Mouse (Mus musculus) myocyte (in vitro differentiated cells): ENCODE measurements around the gene Rapgef1. TPM values are rescaled to one million over a fixed set of nuclear protein-coding genes. Genes with fewer than 3 reads are reported as not detected.

Source experiments
- H3K27me3 ChIP-seq: one replicate; pipeline ENCODE4 v1.6.1; 2011; ENCODE audit not compliant: control insufficient read depth, insufficient read depth, insufficient read length
- H3K36me3 ChIP-seq: one replicate; pipeline ENCODE4 v1.6.1; 2011; ENCODE audit not compliant: control insufficient read depth, insufficient read depth
- H3K4me2 ChIP-seq: one replicate; pipeline ENCODE4 v1.6.1; 2011; ENCODE audit warnings: low read depth, control low read depth
- H3K4me3 ChIP-seq: one replicate; pipeline ENCODE4 v1.5.1; 2011; ENCODE audit warnings: mild to moderate bottlenecking, control low read depth, moderate library complexity
- H3K79me2 ChIP-seq: one replicate; pipeline ENCODE4 v1.6.1; 2011; ENCODE audit not compliant: control insufficient read depth, insufficient read depth
- H3ac ChIP-seq: one replicate; pipeline ENCODE4 v1.6.1; 2011; ENCODE audit not compliant: control insufficient read depth, insufficient read length
- CEBPB ChIP-seq: IDR thresholded peaks from 2 replicates; pipeline ENCODE4 v1.6.1; 2011; ENCODE audit warnings: mild to moderate bottlenecking, moderate library complexity; ENCODE audit not compliant: poor library complexity, insufficient read depth, severe bottlenecking
- E2F4 ChIP-seq: IDR thresholded peaks from one replicate; pipeline ENCODE4 v1.6.1; 2011; ENCODE audit warnings: mild to moderate bottlenecking, control low read depth, moderate library complexity; ENCODE audit not compliant: insufficient read depth
- MAX ChIP-seq: IDR thresholded peaks from one replicate; pipeline ENCODE4 v1.6.1; 2011; ENCODE audit warnings: low read depth, mild to moderate bottlenecking, control low read depth
- MYOD1 ChIP-seq, 3 experiments: IDR thresholded peaks; one replicate each; pipeline ENCODE4 v1.6.1; 2011; ENCODE audit warnings: control low read depth in 2 of 3, low read depth in 2 of 3, mild to moderate bottlenecking in 2 of 3, moderate library complexity in 1 of 3; ENCODE audit not compliant: insufficient read length in 2 of 3, control insufficient read depth in 1 of 3
- MYOG ChIP-seq, 3 experiments: IDR thresholded peaks; one replicate each; pipeline ENCODE4 v1.6.1; 2011; ENCODE audit warnings: control low read depth in 2 of 3, low read depth in 2 of 3, mild to moderate bottlenecking in 2 of 3; ENCODE audit not compliant: insufficient read length in 2 of 3, control insufficient read depth in 1 of 3, insufficient read depth in 1 of 3
- POLR2A ChIP-seq: IDR thresholded peaks from one replicate; pipeline ENCODE4 v1.6.1; 2011; ENCODE audit warnings: low read depth, mild to moderate bottlenecking, control low read depth, moderate library complexity; ENCODE audit not compliant: insufficient read length
- POLR2AphosphoS2 ChIP-seq: IDR thresholded peaks from one replicate; pipeline ENCODE4 v1.6.1; 2011; ENCODE audit warnings: low read depth, control low read depth; ENCODE audit not compliant: insufficient read length
- REST ChIP-seq: IDR thresholded peaks from one replicate; pipeline ENCODE4 v1.6.1; 2011; ENCODE audit warnings: mild to moderate bottlenecking, control low read depth, moderate library complexity; ENCODE audit not compliant: insufficient read depth, insufficient read length
- SRF ChIP-seq: IDR thresholded peaks from one replicate; pipeline ENCODE4 v1.6.1; 2011; ENCODE audit warnings: low read depth; ENCODE audit not compliant: control insufficient read depth, insufficient read length
- TCF12 ChIP-seq: IDR thresholded peaks from one replicate; pipeline ENCODE4 v1.6.1; 2011; ENCODE audit warnings: mild to moderate bottlenecking, control low read depth; ENCODE audit not compliant: poor library complexity, insufficient read depth, severe bottlenecking
- TCF3 ChIP-seq: IDR thresholded peaks from one replicate; pipeline ENCODE4 v1.6.1; 2011; ENCODE audit warnings: low read depth, control low read depth; ENCODE audit not compliant: insufficient read length
- USF1 ChIP-seq: IDR thresholded peaks from one replicate; pipeline ENCODE4 v1.6.1; 2011; ENCODE audit warnings: low read depth, mild to moderate bottlenecking, control low read depth, moderate library complexity
- polyA plus RNA-seq: library from polyadenylated mRNA; unstranded; fragments of >200 nt; fragmentation: generic; extraction: Trizol; gene quantifications from one replicate; pipeline ENCODE4 v1.2.1, GENCODE M21; 2012; ENCODE audit warnings: missing spikeins

Gene Rapgef1
- polyA plus RNA-seq, 1 experiment, result 74.5 TPM

- no peak overlapping the region for H3ac ChIP-seq
- H3K79me2 ChIP-seq, result peaks cover 81% of the 10 kb centered on the region
- H3K4me2 ChIP-seq, result no peak overlapping the region
- no peaks in the 10 kb centered on the region for H3K27me3 ChIP-seq
- H3K36me3 ChIP-seq, result no peaks in the 10 kb centered on the region
- TF ChIP-seq REST (no peak), USF1 (no peak), MAX (no peak), TCF3 (no peak), E2F4 (no peak)
- no peak overlapping the region for H3K4me3 ChIP-seq
Measured at GRCm38 (mm10) chr2:29637528-29637927, 18.0 kb downstream of the Rapgef1 start.

- Histone ChIP-seq H3K79me2 (peaks cover 67% of the 10 kb centered on the region), H3K36me3 (no peaks in the 10 kb centered on the region), H3K27me3 (no peaks in the 10 kb centered on the region), H3K4me3 (no peak overlapping the region), H3ac (no peak overlapping the region), H3K4me2 (no peak overlapping the region)
- TF ChIP-seq E2F4 (no peak), MYOG (IDR thresholded peaks at IDR 0.05; ENCODE audit: control insufficient read depth in 1 of 3, insufficient read depth in 1 of 3, insufficient read length in 2 of 3, low read depth in 2 of 3) (no peak), TCF3 (no peak), REST (no peak), MAX (no peak), SRF (no peak), MYOD1 (IDR thresholded peaks at IDR 0.05; ENCODE audit: control insufficient read depth in 1 of 3, insufficient read length in 2 of 3, low read depth in 2 of 3) (no peak), POLR2AphosphoS2 (no peak), USF1 (no peak), POLR2A (no peak), CEBPB (no peak), TCF12 (no peak)
Measured at GRCm38 (mm10) chr2:29639377-29639776, 19.9 kb downstream of the Rapgef1 start.

GRCm38 (mm10) chr2:29639953-29640743 is 20.6 kb downstream of the Rapgef1 start:
- Histone ChIP-seq H3K79me2 (peaks cover 67% of the 10 kb centered on the region), H3K36me3 (no peaks in the 10 kb centered on the region), H3K27me3 (no peaks in the 10 kb centered on the region), H3K4me2 (no peak overlapping the region), H3ac (no peak overlapping the region), H3K4me3 (no peak overlapping the region)
- TF ChIP-seq MYOG (IDR thresholded peaks at IDR 0.05; ENCODE audit: control insufficient read depth in 1 of 3, insufficient read depth in 1 of 3, insufficient read length in 2 of 3, low read depth in 2 of 3) (no peak), CEBPB (no peak), MAX (no peak), TCF12 (no peak), POLR2AphosphoS2 (no peak), TCF3 (no peak), POLR2A (no peak), USF1 (no peak), SRF (no peak), E2F4 (no peak), REST (no peak), MYOD1 (IDR thresholded peaks at IDR 0.05; ENCODE audit: control insufficient read depth in 1 of 3, insufficient read length in 2 of 3, low read depth in 2 of 3) (no peak)

GRCm38 (mm10) chr2:29641707-29642106 is 22.2 kb downstream of the Rapgef1 start:
- Histone ChIP-seq H3K79me2 (peaks cover 60% of the 10 kb centered on the region), H3ac (no peak overlapping the region), H3K27me3 (no peaks in the 10 kb centered on the region), H3K36me3 (no peaks in the 10 kb centered on the region), H3K4me3 (no peak overlapping the region), H3K4me2 (no peak overlapping the region)
- TF ChIP-seq E2F4 (no peak), MYOD1 (IDR thresholded peaks at IDR 0.05; ENCODE audit: control insufficient read depth in 1 of 3, insufficient read length in 2 of 3, low read depth in 2 of 3) (peak; percentile 38 to 72 (median 54))

- TF ChIP-seq TCF3 (no peak), SRF (no peak), TCF12 (no peak), MYOG (IDR thresholded peaks at IDR 0.05; ENCODE audit: control insufficient read depth in 1 of 3, insufficient read depth in 1 of 3, insufficient read length in 2 of 3, low read depth in 2 of 3) (no peak), REST (no peak), E2F4 (no peak), CEBPB (no peak), POLR2A (no peak), POLR2AphosphoS2 (no peak), USF1 (no peak), MAX (no peak), MYOD1 (IDR thresholded peaks at IDR 0.05; ENCODE audit: control insufficient read depth in 1 of 3, insufficient read length in 2 of 3, low read depth in 2 of 3) (no peak)
- Histone ChIP-seq H3ac (no peak overlapping the region), H3K36me3 (no peaks in the 10 kb centered on the region), H3K4me3 (no peak overlapping the region), H3K27me3 (no peaks in the 10 kb centered on the region), H3K4me2 (no peak overlapping the region), H3K79me2 (peaks cover 49% of the 10 kb centered on the region)
Measured at GRCm38 (mm10) chr2:29643418-29643817, 23.9 kb downstream of the Rapgef1 start.
